Comparison of ENCODE assay signal across 8 mouse cellular contexts in genomic region chr14:59605671-59606353, GRCm38 (mm10). TPM values are rescaled to one million over a fixed set of nuclear protein-coding genes. Genes with fewer than 3 reads are reported as not detected.
DNase-seq lines count a peak whose midpoint lies in the region; ATAC-seq lines count a peak whose summit lies in the region.

No protein-coding gene starts in this region.

- peak; percentile 90 for DNase-seq in intestine, embryonic 14.5 days (ENCODE audit: low spot score)
- DNase-seq in adrenal gland, postnatal 25 days: peak; percentile 72
- peak; percentile 72 for DNase-seq in embryo, embryonic 9.5 days (ENCODE audit: extremely low spot score)
- peak; percentile 66 to 84 for DNase-seq in heart, postnatal 10 days
- DNase-seq in layer of hippocampus, postnatal 36 days: peak; percentile 51 to 61
- peak; percentile 93 for DNase-seq in midbrain, embryonic 11.5 days (ENCODE audit: low spot score, missing footprints)
- DNase-seq in spleen, postnatal 14 days (ENCODE audit: low spot score in 2 of 2): peak; percentile 24 to 63

- 24% methylated on average over 5 of the region's 5 CpGs for WGBS in intestine, embryonic 14.5 days
- WGBS in intestine, embryonic 15.5 days: 26% methylated on average over 5 of the region's 5 CpGs
- 24% methylated on average over 5 of the region's 5 CpGs for WGBS in midbrain, embryonic 11.5 days

- no peak overlapping the region for H3K27ac ChIP-seq in intestine, embryonic 14.5 days (ENCODE audit: low read depth)
- no peak overlapping the region for H3K27ac ChIP-seq in intestine, embryonic 15.5 days
- no peak overlapping the region for H3K27ac ChIP-seq in midbrain, embryonic 11.5 days (ENCODE audit: low read depth, low read length)

- peak; percentile 68; the same call in 1 of the 2 replicates for ATAC-seq in intestine, embryonic 14.5 days (replicated peaks; ENCODE audit: low FRiP score, low TSS enrichment, low read depth)
- no peak; the same call in 1 of the 2 replicates for ATAC-seq in intestine, embryonic 15.5 days
- ATAC-seq in midbrain, embryonic 11.5 days (ENCODE audit: low FRiP score): no peak

- no peaks in the 10 kb centered on the region for H3K9me3 ChIP-seq in intestine, embryonic 14.5 days (ENCODE audit: control insufficient read depth, low read length)
- no peaks in the 10 kb centered on the region for H3K9me3 ChIP-seq in intestine, embryonic 15.5 days
- H3K9me3 ChIP-seq in midbrain, embryonic 11.5 days (ENCODE audit: control insufficient read depth, low read length): no peaks in the 10 kb centered on the region

- no peaks in the 10 kb centered on the region for H3K27me3 ChIP-seq in intestine, embryonic 14.5 days (replicated peaks; ENCODE audit: control insufficient read depth, insufficient read depth, low read length)
- H3K27me3 ChIP-seq in intestine, embryonic 15.5 days (replicated peaks): no peaks in the 10 kb centered on the region
- no peaks in the 10 kb centered on the region for H3K27me3 ChIP-seq in midbrain, embryonic 11.5 days (ENCODE audit: control insufficient read depth, insufficient read depth, low read length)

- no peak overlapping the region for H3K4me2 ChIP-seq in intestine, embryonic 14.5 days (ENCODE audit: low read length)
- no peak overlapping the region for H3K4me2 ChIP-seq in intestine, embryonic 15.5 days (replicated peaks)
- no peak overlapping the region for H3K4me2 ChIP-seq in midbrain, embryonic 11.5 days

- H3K36me3 ChIP-seq in intestine, embryonic 14.5 days (ENCODE audit: control insufficient read depth, insufficient read depth, low read length): no peaks in the 10 kb centered on the region
- H3K36me3 ChIP-seq in intestine, embryonic 15.5 days: no peaks in the 10 kb centered on the region
- H3K36me3 ChIP-seq in midbrain, embryonic 11.5 days (ENCODE audit: control insufficient read depth, insufficient read depth, low read length): no peaks in the 10 kb centered on the region

- no peak overlapping the region for H3K9ac ChIP-seq in intestine, embryonic 14.5 days (ENCODE audit: low read length)
- H3K9ac ChIP-seq in intestine, embryonic 15.5 days: no peak overlapping the region
- no peak overlapping the region for H3K9ac ChIP-seq in midbrain, embryonic 11.5 days (ENCODE audit: low read length)

- no peaks in the 10 kb centered on the region for H3K4me1 ChIP-seq in intestine, embryonic 14.5 days (replicated peaks; ENCODE audit: control insufficient read depth, insufficient read depth, low read length)
- H3K4me1 ChIP-seq in intestine, embryonic 15.5 days (replicated peaks): no peaks in the 10 kb centered on the region
- H3K4me1 ChIP-seq in midbrain, embryonic 11.5 days (ENCODE audit: control insufficient read depth, insufficient read depth, low read length): no peaks in the 10 kb centered on the region

- intact Hi-C loops in heart, postnatal 10 days (cut with DNase I): loop anchor here (1.0 to 10.0 kb wide), 3 partner anchors 337 to 569 kb away; no protein-coding TSS in a partner anchor

- no peak overlapping the region for H3K4me3 ChIP-seq in intestine, embryonic 14.5 days (ENCODE audit: low read depth, low read length)
- H3K4me3 ChIP-seq in intestine, embryonic 15.5 days (replicated peaks): no peak overlapping the region
- no peak overlapping the region for H3K4me3 ChIP-seq in midbrain, embryonic 11.5 days (ENCODE audit: low read depth, low read length)

RNA-seq across cellular contexts. Expression of gene Cdadc1, which starts 8.1 kb away (rescaled TPM):
- polyA plus RNA-seq in intestine, embryonic 14.5 days (2014; fragmentation: Nextera tagmentation; extraction: Ambion mirVana): 31.4 and 38.8 TPM in 2 replicates
- 31.0 and 31.4 TPM in 2 replicates for polyA plus RNA-seq in intestine, embryonic 15.5 days (2015; fragmentation: Nextera tagmentation; extraction: Ambion mirVana)
- 64.0 and 73.2 TPM in 2 replicates for total RNA-seq in adrenal gland, postnatal 25 days (2021)
- total RNA-seq in heart, postnatal 10 days (2021): 10 to 100 TPM; 37.5 to 38.9 TPM
- total RNA-seq in layer of hippocampus, postnatal 36 days (2021): 10 to 100 TPM; 67.1 to 81.0 TPM
- 33.3 and 33.7 TPM in 2 replicates for polyA plus RNA-seq in midbrain, embryonic 11.5 days (2014; fragmentation: Nextera tagmentation; extraction: Ambion mirVana)

RNA-seq across cellular contexts. Expression of gene Shisa2, which starts 19.3 kb away (rescaled TPM):
- polyA plus RNA-seq in intestine, embryonic 14.5 days (2014; fragmentation: Nextera tagmentation; extraction: Ambion mirVana): 16.0 and 18.0 TPM in 2 replicates
- polyA plus RNA-seq in intestine, embryonic 15.5 days (2015; fragmentation: Nextera tagmentation; extraction: Ambion mirVana): 9.7 and 10.6 TPM in 2 replicates
- 1.5 and 2.1 TPM in 2 replicates for total RNA-seq in adrenal gland, postnatal 25 days (2021)
- 1 to 10 TPM; 1.0 to 1.3 TPM for total RNA-seq in heart, postnatal 10 days (2021)
- total RNA-seq in layer of hippocampus, postnatal 36 days (2021): 1 to 10 TPM; 3.3 to 3.5 TPM
- polyA plus RNA-seq in midbrain, embryonic 11.5 days (2014; fragmentation: Nextera tagmentation; extraction: Ambion mirVana): 11.2 and 12.0 TPM in 2 replicates
